Mouse (Mus musculus) thymus, adult 2 months (tissue): ENCODE results near the gene Ube2d3.

Experiments used
- CTCF ChIP-seq: fragments of 200-500 bp; IDR thresholded peaks from 2 replicates; pipeline ENCODE4 v1.5.1; 2012; ENCODE audit warnings: mild to moderate bottlenecking, control low read depth, low read length, moderate library complexity, borderline replicate concordance; ENCODE audit not compliant: control insufficient read depth, poor library complexity, insufficient read depth; ENCODE audit errors: extremely low read depth
- POLR2A ChIP-seq: fragments of 200-500 bp; IDR thresholded peaks from 2 replicates; pipeline ENCODE4 v1.6.1; 2012; ENCODE audit warnings: mild to moderate bottlenecking, low read length, control low read depth, moderate library complexity; ENCODE audit not compliant: control insufficient read depth, poor library complexity, insufficient read depth; ENCODE audit errors: extremely low read depth

DNA sequence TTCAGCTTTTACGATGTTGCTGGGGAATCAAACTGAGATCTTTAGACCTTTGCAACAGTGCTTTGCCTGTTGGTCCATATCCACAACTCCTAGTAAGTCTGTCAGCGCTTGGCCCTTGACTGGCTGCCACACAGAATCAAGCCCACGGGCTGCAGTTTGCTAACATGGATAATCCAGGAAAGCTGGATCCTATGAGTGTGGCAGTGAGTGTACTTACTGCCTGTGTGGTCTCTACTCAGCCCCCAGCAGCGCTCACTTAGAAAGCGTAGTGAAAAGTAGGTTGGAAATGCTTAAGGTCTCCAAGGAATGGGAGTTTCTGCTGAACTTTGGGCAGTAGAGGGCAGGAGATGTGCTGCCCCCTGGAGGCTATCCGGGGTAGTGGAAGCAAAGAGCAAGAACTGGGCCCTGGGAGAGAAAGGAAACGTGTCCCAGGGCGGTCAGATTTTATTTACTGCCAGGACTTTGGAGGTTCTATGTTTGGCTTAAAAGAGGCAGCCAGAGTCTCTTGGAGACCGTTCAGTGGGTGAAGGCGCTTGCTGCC, 67.5 kb downstream of the Ube2d3 start:
- TF ChIP-seq CTCF = peak; percentile 85; the same call in 1 of the 2 replicates
- TF ChIP-seq POLR2A = no peak
